Mouse (Mus musculus): ENCODE data around the gene Tfrc. TPM values are rescaled to one million over a fixed set of nuclear protein-coding genes. Genes with fewer than 3 reads are reported as not detected.

Tfrc gene
- 2.2 TPM in 2 replicates for polyA plus RNA-seq (2012; rRNA removed)

GRCm38 (mm10) chr16:32608712-32609400, at the start of gene Tfrc:
Gene Tfrc, plus strand, starts transcription at chr16:32608920.

DNA sequence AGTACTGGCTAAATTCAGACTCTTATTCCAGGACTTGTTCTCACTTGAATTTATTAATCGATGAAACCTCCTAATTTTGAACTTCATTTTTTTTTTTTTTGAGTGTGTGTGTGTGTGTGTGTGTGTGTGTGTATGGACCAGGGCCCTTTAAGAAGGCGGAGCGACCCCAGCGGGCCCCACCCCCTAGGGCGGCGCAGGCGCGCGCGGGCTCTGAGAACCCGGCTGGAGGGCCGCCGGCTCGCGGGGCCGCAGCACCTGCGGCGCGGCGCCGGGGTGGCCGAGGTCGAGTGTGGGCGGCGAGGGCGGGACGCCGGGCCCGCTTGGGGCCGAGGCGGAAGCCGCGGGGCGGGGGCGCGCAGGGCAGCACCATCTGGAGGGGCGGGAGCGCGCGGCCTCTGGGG, 34.9 kb downstream of the Tfrc start, which contains the start of gene Tnk2:
Tnk2 (plus strand) TSS at position 214 of the 401 bp plus-strand sequence.

Other genes starting within 250 kb of the Tfrc start
- 0.10 and 0.36 TPM in 2 replicates for gene Tm4sf19, start 208.4 kb upstream of the Tfrc start, polyA plus RNA-seq (2012; rRNA removed)
- 5.3 and 7.5 TPM in 2 replicates for gene Tctex1d2, start 189.2 kb upstream of the Tfrc start, polyA plus RNA-seq (2012; rRNA removed)
- gene Pcyt1a, start 178.0 kb upstream of the Tfrc start, polyA plus RNA-seq (2012; rRNA removed) = 56.1 and 59.6 TPM in 2 replicates
- 0.19 and 0.28 TPM in 2 replicates for gene Slc51a, start 121.0 kb upstream of the Tfrc start, polyA plus RNA-seq (2012; rRNA removed)
- gene Zdhhc19, start 112.7 kb upstream of the Tfrc start, polyA plus RNA-seq (2012; rRNA removed) = not detected in 2 replicates
- 145 and 152 TPM in 2 replicates for gene Tnk2, start 35.0 kb downstream of the Tfrc start, polyA plus RNA-seq (2012; rRNA removed)
- 6.9 and 7.8 TPM in 2 replicates for gene Muc4, start 127.0 kb downstream of the Tfrc start, polyA plus RNA-seq (2012; rRNA removed)
- 3.3 and 4.6 TPM in 2 replicates for gene Muc20, start 188.5 kb downstream of the Tfrc start, polyA plus RNA-seq (2012; rRNA removed)
- gene Smbd1, start 201.6 kb downstream of the Tfrc start, polyA plus RNA-seq (2012; rRNA removed) = not detected in 2 replicates